Mouse (Mus musculus): ENCODE data around the gene Phip. TPM values are rescaled to one million over a fixed set of nuclear protein-coding genes. Genes with fewer than 3 reads are reported as not detected.

Phip gene
- total RNA-seq (2021): 10 to 100 TPM; 72.6 to 73.4 TPM
- long read RNA-seq, full-length matches to known transcripts: 4 of 9 reads
- long read RNA-seq, partial matches to known transcripts: 3 of 9 reads
- long read RNA-seq, other reads (novel, unspliced or antisense): 2 of 9 reads

GRCm38 (mm10) chr9:82975342-82976215 lies at the start of gene Phip:
Gene Phip (minus strand): TSS chr9:82975516.
- peak; percentile 91 to 96 for DNase-seq (ENCODE audit: low spot score in 2 of 2)

- no peak for DNase-seq (ENCODE audit: low spot score in 2 of 2)
These were observed 48.4 kb upstream of the Phip start for GRCm38 (mm10) chr9:83023724-83024123.

- DNase-seq (ENCODE audit: low spot score in 2 of 2): peak in 1 of 2 experiments; percentile 5
These were observed 39.2 kb upstream of the Phip start for GRCm38 (mm10) chr9:83014516-83014915.

GRCm38 (mm10) chr9:83008306-83008705 lies 33.0 kb upstream of the Phip start:
- no peak for DNase-seq (ENCODE audit: low spot score in 2 of 2)

GRCm38 (mm10) chr9:83001342-83001741 lies 26.0 kb upstream of the Phip start:
- DNase-seq (ENCODE audit: low spot score in 2 of 2): no peak

- no peak for DNase-seq (ENCODE audit: low spot score in 2 of 2)
These were observed 22.6 kb upstream of the Phip start for GRCm38 (mm10) chr9:82997765-82998500.

- peak in 1 of 2 experiments; percentile 31 for DNase-seq (ENCODE audit: low spot score in 2 of 2)
These were observed 1.6 kb upstream of the Phip start for GRCm38 (mm10) chr9:82976936-82977335.

GRCm38 (mm10) chr9:82976219-82976618 lies 903 bp upstream of the Phip start:
- DNase-seq (ENCODE audit: low spot score in 2 of 2): no peak

GRCm38 (mm10) chr9:82974962-82975341 lies 364 bp downstream of the Phip start:
- no peak for DNase-seq (ENCODE audit: low spot score in 2 of 2)

- peak; percentile 82 to 94 for DNase-seq (ENCODE audit: low spot score in 2 of 2)
These were observed 992 bp downstream of the Phip start for GRCm38 (mm10) chr9:82974187-82974861.

- DNase-seq (ENCODE audit: low spot score in 2 of 2): peak in 1 of 2 experiments; percentile 20
These were observed 1.9 kb downstream of the Phip start for GRCm38 (mm10) chr9:82973321-82973892.

GRCm38 (mm10) chr9:82971433-82971832 lies 3.9 kb downstream of the Phip start:
- peak in 1 of 2 experiments; percentile 17 for DNase-seq (ENCODE audit: low spot score in 2 of 2)

- DNase-seq (ENCODE audit: low spot score in 2 of 2): no peak
These were observed 8.2 kb downstream of the Phip start for GRCm38 (mm10) chr9:82967076-82967621.

- no peak for DNase-seq (ENCODE audit: low spot score in 2 of 2)
These were observed 11.3 kb downstream of the Phip start for GRCm38 (mm10) chr9:82963981-82964380.

GRCm38 (mm10) chr9:82961352-82961751 lies 14.0 kb downstream of the Phip start:
- DNase-seq (ENCODE audit: low spot score in 2 of 2): no peak

- DNase-seq (ENCODE audit: low spot score in 2 of 2): no peak
These were observed 20.0 kb downstream of the Phip start for GRCm38 (mm10) chr9:82955267-82955666.

GRCm38 (mm10) chr9:82952330-82952729 lies 23.0 kb downstream of the Phip start:
- no peak for DNase-seq (ENCODE audit: low spot score in 2 of 2)

GRCm38 (mm10) chr9:82951435-82952004 lies 23.8 kb downstream of the Phip start:
- DNase-seq (ENCODE audit: low spot score in 2 of 2): no peak

GRCm38 (mm10) chr9:82907246-82907645 lies 68.1 kb downstream of the Phip start:
- no peak for DNase-seq (ENCODE audit: low spot score in 2 of 2)

- DNase-seq (ENCODE audit: low spot score in 2 of 2): peak in 1 of 2 experiments; percentile 58
These were observed 86.7 kb downstream of the Phip start for GRCm38 (mm10) chr9:82888645-82889044.
